Mouse (Mus musculus) myocyte (in vitro differentiated cells): ENCODE results near the gene Pecr.
A peak's percentile ranks its signal among the peaks of the same experiment; 100 is the strongest.

Source experiments
- E2F4 ChIP-seq: IDR thresholded peaks from one replicate; pipeline ENCODE4 v1.6.1; 2011; ENCODE audit warnings: mild to moderate bottlenecking, control low read depth, moderate library complexity; ENCODE audit not compliant: insufficient read depth
- MAX ChIP-seq: IDR thresholded peaks from one replicate; pipeline ENCODE4 v1.6.1; 2011; ENCODE audit warnings: low read depth, mild to moderate bottlenecking, control low read depth
- MYOD1 ChIP-seq, 3 experiments: IDR thresholded peaks; one replicate each; pipeline ENCODE4 v1.6.1; 2011; ENCODE audit warnings: control low read depth in 2 of 3, low read depth in 2 of 3, mild to moderate bottlenecking in 2 of 3, moderate library complexity in 1 of 3; ENCODE audit not compliant: insufficient read length in 2 of 3, control insufficient read depth in 1 of 3
- MYOG ChIP-seq, 3 experiments: IDR thresholded peaks; one replicate each; pipeline ENCODE4 v1.6.1; 2011; ENCODE audit warnings: control low read depth in 2 of 3, low read depth in 2 of 3, mild to moderate bottlenecking in 2 of 3; ENCODE audit not compliant: insufficient read length in 2 of 3, control insufficient read depth in 1 of 3, insufficient read depth in 1 of 3
- POLR2A ChIP-seq: IDR thresholded peaks from one replicate; pipeline ENCODE4 v1.6.1; 2011; ENCODE audit warnings: low read depth, mild to moderate bottlenecking, control low read depth, moderate library complexity; ENCODE audit not compliant: insufficient read length
- POLR2AphosphoS2 ChIP-seq: IDR thresholded peaks from one replicate; pipeline ENCODE4 v1.6.1; 2011; ENCODE audit warnings: low read depth, control low read depth; ENCODE audit not compliant: insufficient read length
- TCF3 ChIP-seq: IDR thresholded peaks from one replicate; pipeline ENCODE4 v1.6.1; 2011; ENCODE audit warnings: low read depth, control low read depth; ENCODE audit not compliant: insufficient read length
- USF1 ChIP-seq: IDR thresholded peaks from one replicate; pipeline ENCODE4 v1.6.1; 2011; ENCODE audit warnings: low read depth, mild to moderate bottlenecking, control low read depth, moderate library complexity

DNA sequence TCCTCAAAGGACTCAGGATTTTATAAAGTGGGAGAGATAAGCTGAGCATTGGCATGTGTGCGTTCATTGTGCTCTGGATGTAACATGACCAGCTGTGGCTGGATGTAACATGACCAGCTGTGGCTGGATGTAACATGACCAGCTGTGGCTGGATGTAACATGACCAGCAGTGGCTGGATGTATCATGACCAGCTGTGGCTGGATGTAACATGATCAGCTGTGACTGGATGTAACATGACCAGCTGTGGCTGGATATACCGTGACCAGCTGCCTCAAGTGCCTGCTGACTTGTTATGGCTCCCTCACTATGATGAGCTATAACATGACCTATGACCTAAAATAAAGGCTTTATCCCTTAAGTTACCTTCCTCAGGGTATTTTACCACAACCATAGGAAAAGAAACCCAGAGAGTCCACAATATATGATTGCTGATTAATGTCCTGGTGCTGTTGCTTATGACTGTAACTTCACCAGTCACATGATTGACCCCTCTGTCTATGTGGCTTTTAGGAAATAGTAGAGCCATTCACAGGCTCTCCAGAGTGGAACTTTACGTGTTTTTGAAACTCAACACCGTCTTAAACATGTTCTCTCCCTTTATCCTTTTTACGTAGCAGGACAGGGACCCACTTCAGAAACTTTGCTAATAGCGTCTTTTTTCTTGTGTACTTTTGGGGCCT lies 25.8 kb upstream of the Pecr start:
- TF ChIP-seq USF1 (peak; percentile 56), POLR2A (no peak), MYOD1 (IDR thresholded peaks at IDR 0.05; ENCODE audit: control insufficient read depth in 1 of 3, insufficient read length in 2 of 3, low read depth in 2 of 3) (peak; percentile 82 to 98 (median 98)), POLR2AphosphoS2 (peak; percentile 18), MAX (no peak), E2F4 (no peak), TCF3 (peak; percentile 97), MYOG (IDR thresholded peaks at IDR 0.05; ENCODE audit: control insufficient read depth in 1 of 3, insufficient read depth in 1 of 3, insufficient read length in 2 of 3, low read depth in 2 of 3) (peak; percentile 75 to 94 (median 93))
